Mouse (Mus musculus): ENCODE data around the gene Usp33. TPM values are rescaled to one million over a fixed set of nuclear protein-coding genes. Genes with fewer than 3 reads are reported as not detected.

Gene Usp33
- total and polyA plus RNA-seq, 3 experiments: 38.3 to 54.7 (median 48.9) TPM

DNA sequence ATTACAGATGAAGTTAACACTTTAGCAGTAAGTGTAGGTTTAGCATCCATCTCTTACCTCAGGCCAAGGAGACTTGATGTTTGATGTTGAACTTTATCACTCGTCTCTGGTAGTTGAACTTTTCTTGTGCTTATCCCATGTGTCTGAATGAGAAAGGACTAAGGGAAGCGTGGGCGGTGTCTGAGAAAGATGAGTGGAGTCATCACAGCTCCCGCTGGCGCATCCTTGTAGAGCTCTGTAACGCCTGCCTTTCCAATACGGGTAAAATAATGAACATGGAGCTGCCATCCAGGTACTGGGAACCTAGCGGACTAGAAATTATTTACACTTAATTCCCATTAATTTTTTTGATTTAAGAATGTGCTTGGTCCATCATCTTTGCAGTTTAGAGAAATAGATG, 82.6 kb downstream of the Usp33 start (continued):
- TF ChIP-seq ZMIZ1 (IDR thresholded peaks at IDR 0.05; ENCODE audit: low read depth, low read length) (no peak), ZC3H11A (IDR thresholded peaks at IDR 0.05; ENCODE audit: low read depth, low read length) (no peak)

DNA sequence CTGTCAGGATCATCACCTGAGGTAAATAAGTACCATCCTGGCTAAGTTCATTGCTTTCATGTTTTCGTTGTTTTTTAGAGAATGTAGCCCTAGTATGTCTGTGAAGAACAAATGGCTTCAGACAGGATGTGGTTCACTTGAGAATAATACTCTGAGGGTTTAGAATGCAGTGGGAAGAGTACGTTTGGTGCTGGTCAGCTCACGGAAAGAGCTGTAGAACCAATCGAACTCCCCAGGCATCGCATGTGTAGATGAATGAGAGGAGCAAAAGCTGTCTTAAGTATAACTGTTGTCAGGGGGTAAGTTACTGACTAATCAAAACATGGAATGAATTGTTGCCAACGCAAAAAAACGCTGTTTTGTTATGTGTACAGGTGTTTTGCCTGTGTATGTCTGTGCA, 86.4 kb downstream of the Usp33 start:
- Histone ChIP-seq H3K4me3 (replicated peaks in 1 of 3; ENCODE audit: low read depth in 2 of 3, low read length in 2 of 3, poor library complexity in 1 of 3) (no peak overlapping the region), H3K9ac (ENCODE audit: insufficient read depth, low read depth) (no peak overlapping the region), H3K27me3 (replicated peaks) (no peaks in the 10 kb centered on the region), H3K36me3 (replicated peaks in 1 of 2; ENCODE audit: control insufficient read depth in 1 of 2, insufficient read depth in 1 of 2, low read length in 1 of 2) (peaks cover 38 to 89% of the 10 kb centered on the region in 2 experiments), H3K4me1 (ENCODE audit: control insufficient read depth in 1 of 2, insufficient read depth in 2 of 2) (peaks cover 5 to 11% of the 10 kb centered on the region in 2 experiments; a peak in 2 of 4 replicates), H3K79me2 (replicated peaks; ENCODE audit: control insufficient read depth, extremely low read depth, insufficient read depth, poor library complexity, severe bottlenecking) (peaks cover 52% of the 10 kb centered on the region), H3K9me3 (replicated peaks; ENCODE audit: low read length) (no peaks in the 10 kb centered on the region), H3K4me2 (ENCODE audit: insufficient read depth, low read depth, poor library complexity, severe bottlenecking) (no peak overlapping the region), H3K27ac (ENCODE audit: insufficient read depth, low read depth) (no peak overlapping the region)
- TF ChIP-seq NELFE (IDR thresholded peaks at IDR 0.05; ENCODE audit: low read depth, low read length) (no peak), POLR2AphosphoS2 (IDR thresholded peaks at IDR 0.05; ENCODE audit: low read depth, low read length) (no peak), E2F4 (IDR thresholded peaks at IDR 0.05; ENCODE audit: insufficient replicate concordance, low read depth, low read length) (no peak), MAZ (IDR thresholded peaks at IDR 0.05; ENCODE audit: low read depth, low read length) (no peak), ZNF384 (IDR thresholded peaks at IDR 0.05; ENCODE audit: low read depth, low read length) (no peak), GABPA (IDR thresholded peaks at IDR 0.05; ENCODE audit: insufficient replicate concordance, low read depth, low read length) (no peak), USF1 (IDR thresholded peaks at IDR 0.05; ENCODE audit: low read depth, low read length) (no peak)
- dilution Hi-C loops (cut with MboI; ENCODE audit: extremely low pct_ligation_motif_present, extremely low pct_unique_long_range_greater_than_20kb, low sequenced_read_pairs): no loop called here
- in situ Hi-C loops (cut with MboI; ENCODE audit: low pct_ligation_motif_present, low pct_unique_long_range_greater_than_20kb, low sequenced_read_pairs): no loop called here
- no peak for DNase-seq (ENCODE audit: extremely low read depth)

DNA sequence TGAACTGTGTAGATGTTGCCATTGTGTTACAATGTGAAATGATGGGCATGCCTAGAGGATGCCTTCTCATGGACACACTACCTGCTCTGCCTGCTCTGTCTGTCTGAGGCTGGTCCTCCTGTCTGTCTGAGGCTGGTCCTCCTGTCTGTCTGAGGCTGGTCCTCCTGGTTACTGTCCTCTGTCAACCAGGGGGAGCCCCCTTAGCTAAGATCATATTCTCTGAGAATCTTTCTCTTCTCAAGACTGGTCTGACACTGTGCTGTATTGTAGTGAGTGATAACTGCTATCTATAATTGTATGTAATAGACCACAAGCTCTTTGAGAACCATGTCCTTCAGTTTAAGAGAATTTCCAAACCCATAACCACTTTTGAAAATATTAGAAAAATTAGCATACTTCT, 89.3 kb downstream of the Usp33 start:
- peaks cover 29 to 80% of the 10 kb centered on the region in 2 experiments for H3K36me3 ChIP-seq (replicated peaks in 1 of 2; ENCODE audit: control insufficient read depth in 1 of 2, insufficient read depth in 1 of 2, low read length in 1 of 2)

DNA sequence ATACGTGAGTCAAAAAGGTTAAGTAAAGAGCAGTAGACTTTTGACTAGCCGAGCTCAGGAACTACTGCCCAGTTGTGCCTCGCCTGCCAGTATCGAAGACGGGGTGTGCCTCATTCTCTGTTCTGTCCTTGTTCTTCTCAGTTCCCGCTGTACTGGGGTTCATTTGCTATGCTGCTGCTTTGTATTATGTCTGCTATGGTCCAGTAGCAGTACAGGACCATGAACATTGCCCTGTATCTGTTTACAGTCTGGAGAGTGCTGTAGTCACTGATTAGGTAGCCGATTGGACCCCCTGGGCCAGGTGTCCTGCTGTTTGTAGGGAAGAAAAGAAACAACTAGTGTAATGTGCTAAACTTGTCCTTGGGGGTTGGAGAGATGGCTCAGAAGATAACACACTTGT, 91.8 kb downstream of the Usp33 start:
- no peak overlapping the region for H3K9ac ChIP-seq (ENCODE audit: insufficient read depth, low read depth)
- dilution Hi-C loops (cut with MboI; ENCODE audit: extremely low pct_ligation_motif_present, extremely low pct_unique_long_range_greater_than_20kb, low sequenced_read_pairs) (no loop called here), in situ Hi-C loops (cut with MboI; ENCODE audit: low pct_ligation_motif_present, low pct_unique_long_range_greater_than_20kb, low sequenced_read_pairs) (no loop called here)
- H3K9me3 ChIP-seq (replicated peaks; ENCODE audit: low read length): no peaks in the 10 kb centered on the region
- H3K79me2 ChIP-seq (replicated peaks; ENCODE audit: control insufficient read depth, extremely low read depth, insufficient read depth, poor library complexity, severe bottlenecking): peaks cover 76% of the 10 kb centered on the region
- H3K36me3 ChIP-seq (replicated peaks in 1 of 2; ENCODE audit: control insufficient read depth in 1 of 2, insufficient read depth in 1 of 2, low read length in 1 of 2): peaks cover 27 to 78% of the 10 kb centered on the region in 2 experiments
- no peak for TF ChIP-seq TCF12 (IDR thresholded peaks at IDR 0.05; ENCODE audit: low read depth, low read length)
- TF ChIP-seq ZC3H11A (IDR thresholded peaks at IDR 0.05; ENCODE audit: low read depth, low read length): no peak
- TF ChIP-seq CHD1 (IDR thresholded peaks at IDR 0.05; ENCODE audit: low read depth, low read length): no peak
- no peak for TF ChIP-seq SMC3 (IDR thresholded peaks at IDR 0.05; ENCODE audit: low read depth, low read length)
- TF ChIP-seq GABPA (IDR thresholded peaks at IDR 0.05; ENCODE audit: insufficient replicate concordance, low read depth, low read length): no peak
- TF ChIP-seq PAX5 (IDR thresholded peaks at IDR 0.05; ENCODE audit: low read length): no peak
- no peak for TF ChIP-seq CTCF (conservative IDR thresholded peaks at IDR 0.05 in 1 of 2, IDR thresholded peaks at IDR 0.05 in 1 of 2; ENCODE audit: low read depth in 2 of 2, low read length in 2 of 2)
- no peak for TF ChIP-seq MAX (IDR thresholded peaks at IDR 0.05; ENCODE audit: low read length)
- no peak for TF ChIP-seq POLR2AphosphoS2 (IDR thresholded peaks at IDR 0.05; ENCODE audit: low read depth, low read length)
- no peak for TF ChIP-seq ZKSCAN1 (IDR thresholded peaks at IDR 0.05; ENCODE audit: borderline replicate concordance, low read depth, low read length)
- TF ChIP-seq MEF2A (IDR thresholded peaks at IDR 0.05; ENCODE audit: borderline replicate concordance, low read depth, low read length): no peak
- TF ChIP-seq ZMIZ1 (IDR thresholded peaks at IDR 0.05; ENCODE audit: low read depth, low read length): no peak
- TF ChIP-seq RCOR1 (conservative IDR thresholded peaks at IDR 0.05; ENCODE audit: low read depth, low read length): no peak
- no peak for TF ChIP-seq MXI1 (IDR thresholded peaks at IDR 0.05; ENCODE audit: low read depth, low read length)
- TF ChIP-seq POLR2A (IDR thresholded peaks at IDR 0.05; ENCODE audit: low read depth, low read length): no peak
- TF ChIP-seq RAD21 (IDR thresholded peaks at IDR 0.05; ENCODE audit: low read depth, low read length): no peak
- TF ChIP-seq E2F4 (IDR thresholded peaks at IDR 0.05; ENCODE audit: insufficient replicate concordance, low read depth, low read length): no peak
- H3K27ac ChIP-seq (ENCODE audit: insufficient read depth, low read depth): no peak overlapping the region
- DNase-seq (ENCODE audit: extremely low read depth): no peak
- H3K4me2 ChIP-seq (ENCODE audit: insufficient read depth, low read depth, poor library complexity, severe bottlenecking): no peak overlapping the region
- no peak overlapping the region for H3K4me3 ChIP-seq (replicated peaks in 1 of 3; ENCODE audit: low read depth in 2 of 3, low read length in 2 of 3, poor library complexity in 1 of 3)
- peaks cover 11 to 31% of the 10 kb centered on the region in 2 experiments for H3K4me1 ChIP-seq (ENCODE audit: control insufficient read depth in 1 of 2, insufficient read depth in 2 of 2)
- no peaks in the 10 kb centered on the region for H3K27me3 ChIP-seq (replicated peaks)

More for the DNA sequence above, 89.3 kb downstream of the Usp33 start:
- Histone ChIP-seq H3K79me2 (replicated peaks; ENCODE audit: control insufficient read depth, extremely low read depth, insufficient read depth, poor library complexity, severe bottlenecking) (peaks cover 62% of the 10 kb centered on the region), H3K27me3 (replicated peaks) (no peaks in the 10 kb centered on the region), H3K4me1 (ENCODE audit: control insufficient read depth in 1 of 2, insufficient read depth in 2 of 2) (peaks cover 5 to 15% of the 10 kb centered on the region in 2 experiments; a peak in 2 of 4 replicates), H3K9ac (ENCODE audit: insufficient read depth, low read depth) (no peak overlapping the region), H3K4me3 (replicated peaks in 1 of 3; ENCODE audit: low read depth in 2 of 3, low read length in 2 of 3, poor library complexity in 1 of 3) (no peak overlapping the region), H3K27ac (ENCODE audit: insufficient read depth, low read depth) (no peak overlapping the region), H3K9me3 (replicated peaks; ENCODE audit: low read length) (no peaks in the 10 kb centered on the region), H3K4me2 (ENCODE audit: insufficient read depth, low read depth, poor library complexity, severe bottlenecking) (no peak overlapping the region)
- no peak for DNase-seq (ENCODE audit: extremely low read depth)
- dilution Hi-C loops (cut with MboI; ENCODE audit: extremely low pct_ligation_motif_present, extremely low pct_unique_long_range_greater_than_20kb, low sequenced_read_pairs) (no loop called here), in situ Hi-C loops (cut with MboI; ENCODE audit: low pct_ligation_motif_present, low pct_unique_long_range_greater_than_20kb, low sequenced_read_pairs) (no loop called here)
- TF ChIP-seq RAD21 (IDR thresholded peaks at IDR 0.05; ENCODE audit: low read depth, low read length): no peak

All from CH12.LX (cell line).